Mouse (Mus musculus): ENCODE results near the gene Sgk1. TPM values are rescaled to one million over a fixed set of nuclear protein-coding genes. Genes with fewer than 3 reads are reported as not detected.

The Sgk1 gene
- polyA plus RNA-seq, 1 experiment from 2014 or later, result 10.0 TPM

GRCm38 (mm10) chr10:21902152-21903140, 20.5 kb downstream of the Sgk1 start:
- ATAC-seq (ENCODE audit: low read depth) (no peak), DNase-seq (no peak)
- Histone ChIP-seq H3K36me3 (no peaks in the 10 kb centered on the region), H3K27ac (no peak overlapping the region), H3K4me3 (replicated peaks) (no peak overlapping the region), H3K9me3 (replicated peaks) (no peaks in the 10 kb centered on the region), H3K4me2 (no peak overlapping the region), H3K4me1 (replicated peaks) (no peaks in the 10 kb centered on the region), H3K27me3 (no peaks in the 10 kb centered on the region), H3K9ac (no peak overlapping the region)
- 57% methylated on average over 10 of the region's 10 CpGs for WGBS (ENCODE audit: insufficient replicate concordance)

GRCm38 (mm10) chr10:21904151-21904550, 22.2 kb downstream of the Sgk1 start:
- Histone ChIP-seq H3K27me3 (0 out of 2 replicates have a peak, but pooled peaks cover 3% of the 10 kb centered on the region), H3K9me3 (replicated peaks) (no peaks in the 10 kb centered on the region), H3K36me3 (no peaks in the 10 kb centered on the region), H3K4me1 (replicated peaks) (no peaks in the 10 kb centered on the region), H3K4me2 (no peak overlapping the region), H3K27ac (no peak overlapping the region), H3K9ac (no peak overlapping the region), H3K4me3 (replicated peaks) (no peak overlapping the region)
- no peak for ATAC-seq (ENCODE audit: low read depth)
- DNase-seq, result no peak
- 55% methylated on average over 2 of the region's 2 CpGs for WGBS (ENCODE audit: insufficient replicate concordance)

GRCm38 (mm10) chr10:21905616-21906015, 23.6 kb downstream of the Sgk1 start:
- Histone ChIP-seq H3K27ac (no peak overlapping the region), H3K9me3 (replicated peaks) (no peaks in the 10 kb centered on the region), H3K9ac (no peak overlapping the region), H3K36me3 (no peaks in the 10 kb centered on the region), H3K4me3 (replicated peaks) (no peak overlapping the region), H3K4me2 (no peak overlapping the region), H3K4me1 (replicated peaks) (no peaks in the 10 kb centered on the region), H3K27me3 (0 out of 2 replicates have a peak, but pooled peaks cover 3% of the 10 kb centered on the region)
- ATAC-seq (ENCODE audit: low read depth), result no peak
- 39% methylated on average over 1 of the region's 1 CpGs for WGBS (ENCODE audit: insufficient replicate concordance)
- DNase-seq, result no peak

GRCm38 (mm10) chr10:21906894-21907446, 25.0 kb downstream of the Sgk1 start:
- WGBS (ENCODE audit: insufficient replicate concordance), result 19% methylated on average over 5 of the region's 5 CpGs
- H3K4me3 ChIP-seq (replicated peaks), result no peak overlapping the region
- no peaks in the 10 kb centered on the region for H3K4me1 ChIP-seq (replicated peaks)
- DNase-seq, result no peak
- H3K27me3 ChIP-seq, result 0 out of 2 replicates have a peak, but pooled peaks cover 3% of the 10 kb centered on the region
- no peak overlapping the region for H3K27ac ChIP-seq
- H3K4me2 ChIP-seq, result no peak overlapping the region
- no peak for ATAC-seq (ENCODE audit: low read depth)
- no peaks in the 10 kb centered on the region for H3K36me3 ChIP-seq
- H3K9ac ChIP-seq, result no peak overlapping the region
- no peaks in the 10 kb centered on the region for H3K9me3 ChIP-seq (replicated peaks)

- H3K9me3 ChIP-seq (replicated peaks), result no peaks in the 10 kb centered on the region
- H3K27me3 ChIP-seq, result 0 out of 2 replicates have a peak, but pooled peaks cover 3% of the 10 kb centered on the region
- H3K36me3 ChIP-seq, result no peaks in the 10 kb centered on the region
- H3K9ac ChIP-seq, result no peak overlapping the region
- H3K4me3 ChIP-seq (replicated peaks), result no peak overlapping the region
- DNase-seq, result no peak
- no peak overlapping the region for H3K27ac ChIP-seq
- ATAC-seq (ENCODE audit: low read depth), result no peak
- WGBS (ENCODE audit: insufficient replicate concordance), result 29% methylated on average over 3 of the region's 3 CpGs
- H3K4me2 ChIP-seq, result no peak overlapping the region
- no peaks in the 10 kb centered on the region for H3K4me1 ChIP-seq (replicated peaks)
Measured at GRCm38 (mm10) chr10:21907784-21908183, 25.8 kb downstream of the Sgk1 start.

- DNase-seq (no peak), ATAC-seq (ENCODE audit: low read depth) (no peak)
- Histone ChIP-seq H3K4me2 (no peak overlapping the region), H3K4me1 (replicated peaks) (no peaks in the 10 kb centered on the region), H3K9me3 (replicated peaks) (no peaks in the 10 kb centered on the region), H3K9ac (no peak overlapping the region), H3K4me3 (replicated peaks) (no peak overlapping the region), H3K27me3 (0 out of 2 replicates have a peak, but pooled peaks cover 3% of the 10 kb centered on the region), H3K27ac (no peak overlapping the region), H3K36me3 (no peaks in the 10 kb centered on the region)
- WGBS (ENCODE audit: insufficient replicate concordance), result 78% methylated on average over 1 of the region's 1 CpGs
Measured at GRCm38 (mm10) chr10:21908686-21909085, 26.7 kb downstream of the Sgk1 start.

- WGBS (ENCODE audit: insufficient replicate concordance), result 78% methylated on average over 9 of the region's 9 CpGs
- Histone ChIP-seq H3K9ac (no peak overlapping the region), H3K4me2 (no peak overlapping the region), H3K4me1 (replicated peaks) (no peaks in the 10 kb centered on the region), H3K27me3 (0 out of 2 replicates have a peak, but pooled peaks cover 3% of the 10 kb centered on the region), H3K4me3 (replicated peaks) (no peak overlapping the region), H3K9me3 (replicated peaks) (no peaks in the 10 kb centered on the region), H3K36me3 (no peaks in the 10 kb centered on the region), H3K27ac (no peak overlapping the region)
- ATAC-seq (ENCODE audit: low read depth), result no peak
- no peak for DNase-seq
Measured at GRCm38 (mm10) chr10:21910334-21910733, 28.4 kb downstream of the Sgk1 start.

- Histone ChIP-seq H3K27me3 (0 out of 2 replicates have a peak, but pooled peaks cover 3% of the 10 kb centered on the region), H3K36me3 (no peaks in the 10 kb centered on the region), H3K4me3 (replicated peaks) (no peak overlapping the region), H3K9me3 (replicated peaks) (no peaks in the 10 kb centered on the region), H3K9ac (no peak overlapping the region), H3K4me2 (no peak overlapping the region), H3K4me1 (replicated peaks) (no peaks in the 10 kb centered on the region), H3K27ac (no peak overlapping the region)
- no peak for DNase-seq
- 66% methylated on average over 10 of the region's 10 CpGs for WGBS (ENCODE audit: insufficient replicate concordance)
- no peak for ATAC-seq (ENCODE audit: low read depth)
Measured at GRCm38 (mm10) chr10:21911303-21911947, 29.4 kb downstream of the Sgk1 start.

GRCm38 (mm10) chr10:21914751-21915150, 32.8 kb downstream of the Sgk1 start:
- DNase-seq (no peak), ATAC-seq (ENCODE audit: low read depth) (no peak)
- Histone ChIP-seq H3K27me3 (no peaks in the 10 kb centered on the region), H3K9ac (no peak overlapping the region), H3K36me3 (no peaks in the 10 kb centered on the region), H3K27ac (no peak overlapping the region), H3K4me2 (no peak overlapping the region), H3K4me3 (replicated peaks) (no peak overlapping the region), H3K4me1 (replicated peaks) (no peaks in the 10 kb centered on the region), H3K9me3 (replicated peaks) (no peaks in the 10 kb centered on the region)
- 27% methylated on average over 1 of the region's 1 CpGs for WGBS (ENCODE audit: insufficient replicate concordance)

- 69% methylated on average over 11 of the region's 11 CpGs for WGBS (ENCODE audit: insufficient replicate concordance)
- no peak overlapping the region for H3K9ac ChIP-seq
- no peak overlapping the region for H3K27ac ChIP-seq
- DNase-seq (no peak), ATAC-seq (ENCODE audit: low read depth) (no peak)
- H3K27me3 ChIP-seq, result no peaks in the 10 kb centered on the region
- H3K9me3 ChIP-seq (replicated peaks), result no peaks in the 10 kb centered on the region
- no peak overlapping the region for H3K4me3 ChIP-seq (replicated peaks)
- no peaks in the 10 kb centered on the region for H3K36me3 ChIP-seq
- H3K4me1 ChIP-seq (replicated peaks), result no peaks in the 10 kb centered on the region
- H3K4me2 ChIP-seq, result no peak overlapping the region
Measured at GRCm38 (mm10) chr10:21916301-21917071, 34.5 kb downstream of the Sgk1 start.
